Mouse (Mus musculus): ENCODE data around the gene Itga4. TPM values are rescaled to one million over a fixed set of nuclear protein-coding genes. Genes with fewer than 3 reads are reported as not detected.

The Itga4 gene
- polyA plus RNA-seq, 1 experiment from 2014 or later = 6.1 TPM

DNA sequence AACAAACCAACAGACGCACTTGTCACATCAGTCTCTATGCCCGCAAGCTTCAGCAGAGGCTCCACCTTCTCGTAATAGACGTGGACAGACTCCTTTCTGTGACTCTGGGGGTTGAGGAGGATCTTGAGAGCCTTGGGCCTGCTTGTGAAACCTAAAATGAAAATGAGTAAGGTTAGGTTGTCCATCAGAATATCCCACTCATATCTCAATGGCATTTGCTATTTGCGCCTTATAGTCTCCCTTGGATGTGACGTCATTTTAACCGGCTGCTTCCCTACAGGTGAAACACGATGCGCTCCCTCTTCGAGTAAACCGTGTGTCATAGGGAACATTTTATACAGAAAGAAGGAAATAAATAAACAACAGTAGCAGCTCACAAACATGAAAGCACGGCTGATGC, 113.4 kb downstream of the Itga4 start:
- 74% methylated on average over 12 of the region's 12 CpGs for WGBS
- no peak for DNase-seq (ENCODE audit: low spot score)
- Histone ChIP-seq H3K36me3 (replicated peaks) (no peaks in the 10 kb centered on the region), H3K9me3 (no peaks in the 10 kb centered on the region), H3K4me3 (no peak overlapping the region), H3K27ac (replicated peaks) (no peak overlapping the region), H3K27me3 (replicated peaks; ENCODE audit: low read depth, poor library complexity, severe bottlenecking) (no peaks in the 10 kb centered on the region), H3K4me1 (peaks cover 30% of the 10 kb centered on the region)

DNA sequence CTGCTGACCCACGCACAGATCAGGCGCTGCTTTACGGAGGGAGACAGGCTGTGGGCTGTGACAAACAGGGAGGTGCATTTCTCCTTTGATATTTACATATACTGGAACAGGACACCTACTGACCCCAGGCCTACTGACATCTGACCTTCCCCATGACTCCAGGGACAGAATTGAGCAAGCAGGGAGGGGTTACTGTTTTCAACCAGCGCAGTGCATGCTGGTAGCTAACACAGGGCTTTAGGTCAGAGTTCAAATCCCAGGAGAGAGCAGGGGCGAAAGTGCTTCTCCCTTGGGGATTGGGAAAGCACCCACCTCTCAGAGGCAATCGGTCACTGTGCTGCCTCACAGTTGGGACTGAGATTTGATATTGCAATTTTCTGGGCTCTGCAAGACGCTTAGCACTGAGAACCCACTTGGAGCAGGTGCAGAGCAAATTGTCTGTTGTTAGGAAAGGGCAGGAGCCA, 113.9 kb downstream of the Itga4 start:
- Histone ChIP-seq H3K27ac (replicated peaks) (no peak overlapping the region; the same call in 1 of the 2 replicates), H3K36me3 (replicated peaks) (no peaks in the 10 kb centered on the region), H3K27me3 (replicated peaks; ENCODE audit: low read depth, poor library complexity, severe bottlenecking) (no peaks in the 10 kb centered on the region), H3K4me3 (no peak overlapping the region), H3K4me1 (peaks cover 30% of the 10 kb centered on the region), H3K9me3 (no peaks in the 10 kb centered on the region)
- WGBS = 41% methylated on average over 7 of the region's 7 CpGs
- peak; percentile 29 for DNase-seq (ENCODE audit: low spot score)

DNA sequence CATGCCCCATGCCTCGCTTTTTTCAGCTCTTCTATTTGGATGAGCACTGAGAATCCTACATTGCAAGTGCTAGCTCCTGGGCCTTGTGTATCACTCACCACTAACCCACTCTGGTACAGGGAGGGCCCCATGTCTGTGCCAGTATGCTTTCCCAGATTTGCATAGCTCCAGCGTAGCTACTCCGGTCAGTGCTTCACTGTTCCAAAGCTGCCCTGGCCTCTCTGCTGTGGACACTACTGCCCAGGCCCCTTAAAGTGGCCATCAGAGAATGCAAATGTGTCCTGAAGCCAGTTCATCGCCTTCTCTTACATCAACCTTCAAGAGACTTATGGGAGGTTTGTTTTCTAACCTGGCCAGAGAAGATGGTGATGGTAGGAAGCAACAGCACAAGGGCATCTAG, 114.7 kb downstream of the Itga4 start:
- 73% methylated on average over 4 of the region's 4 CpGs for WGBS
- H3K27me3 ChIP-seq (replicated peaks; ENCODE audit: low read depth, poor library complexity, severe bottlenecking) = no peaks in the 10 kb centered on the region
- H3K4me1 ChIP-seq = peaks cover 30% of the 10 kb centered on the region
- H3K4me3 ChIP-seq = no peak overlapping the region
- H3K9me3 ChIP-seq = no peaks in the 10 kb centered on the region
- peak overlapping the region; percentile 44 for H3K27ac ChIP-seq (replicated peaks)
- H3K36me3 ChIP-seq (replicated peaks) = no peaks in the 10 kb centered on the region
- no peak for DNase-seq (ENCODE audit: low spot score)

DNA sequence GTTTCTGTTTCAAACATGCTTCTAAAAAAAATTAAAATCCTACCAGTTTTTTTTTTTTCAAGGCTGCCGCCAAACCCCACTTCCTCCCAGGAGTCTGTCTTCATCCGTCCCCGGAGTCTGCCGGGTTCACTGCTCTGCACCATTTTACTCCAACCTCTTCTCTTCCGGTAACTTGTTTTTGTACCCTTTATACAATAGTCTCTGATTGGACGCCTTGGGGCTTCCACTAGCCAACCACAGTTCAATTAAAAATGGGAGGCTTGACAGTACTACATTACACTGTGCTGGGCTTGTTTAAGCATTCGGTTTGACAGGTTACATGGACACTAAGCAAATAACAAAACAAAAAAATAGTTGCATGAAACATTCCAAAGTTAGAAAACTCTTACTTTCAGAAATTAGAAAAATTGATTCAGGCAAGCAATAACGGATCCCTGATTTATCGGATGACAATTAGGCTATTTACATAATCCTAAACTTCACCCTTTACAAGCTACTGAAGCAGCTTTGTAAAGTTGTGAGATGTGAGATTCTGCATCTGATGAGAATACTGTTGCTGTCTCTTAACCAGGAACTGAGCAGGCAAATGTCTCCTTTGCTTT, 115.6 kb downstream of the Itga4 start:
- no peak overlapping the region for H3K4me3 ChIP-seq
- no peaks in the 10 kb centered on the region for H3K27me3 ChIP-seq (replicated peaks; ENCODE audit: low read depth, poor library complexity, severe bottlenecking)
- no peaks in the 10 kb centered on the region for H3K9me3 ChIP-seq
- no peak overlapping the region for H3K27ac ChIP-seq (replicated peaks)
- H3K4me1 ChIP-seq = peaks cover 30% of the 10 kb centered on the region
- DNase-seq (ENCODE audit: low spot score) = no peak
- no peaks in the 10 kb centered on the region for H3K36me3 ChIP-seq (replicated peaks)
- WGBS = 74% methylated on average over 9 of the region's 9 CpGs

DNA sequence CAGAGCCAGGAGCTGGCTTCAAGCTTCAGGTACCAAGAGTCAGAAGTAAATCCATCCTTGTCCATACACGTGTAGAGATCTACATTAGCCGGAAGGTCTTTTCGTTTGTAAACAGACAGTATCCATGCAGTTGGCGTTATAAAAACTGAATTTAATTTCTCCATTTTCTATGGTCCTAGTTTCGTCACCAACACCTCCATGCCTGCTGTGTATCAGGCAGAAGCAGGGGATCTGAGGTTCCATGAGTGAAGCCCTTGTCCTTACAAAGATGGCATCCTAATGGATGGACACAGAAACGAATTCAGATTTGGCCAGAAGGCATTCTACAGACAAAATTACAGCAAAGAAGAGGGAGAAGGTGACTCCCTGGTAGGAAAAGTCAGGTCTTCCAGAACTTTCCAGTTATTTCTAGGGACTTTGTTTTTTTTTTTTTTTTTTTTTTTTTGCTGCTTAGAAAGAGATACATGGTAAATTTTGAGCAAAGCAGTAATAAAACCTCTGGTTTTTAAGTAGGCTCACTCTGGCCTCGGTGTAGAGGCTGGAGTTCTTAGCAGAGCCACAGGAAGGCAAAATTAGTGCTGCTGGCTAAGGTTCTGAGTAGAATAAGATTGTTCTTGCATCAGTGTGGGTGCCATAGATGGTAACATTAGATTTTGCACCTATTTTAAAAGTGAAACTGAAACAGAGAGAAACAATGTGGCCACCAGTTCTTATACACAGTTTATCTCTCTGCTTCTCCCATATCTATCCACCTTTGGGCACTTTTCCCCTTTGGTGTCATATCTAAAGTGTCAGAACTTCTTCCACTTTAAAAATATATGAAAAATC, 116.3 kb downstream of the Itga4 start:
- H3K27me3 ChIP-seq (replicated peaks; ENCODE audit: low read depth, poor library complexity, severe bottlenecking) = no peaks in the 10 kb centered on the region
- H3K4me1 ChIP-seq = peaks cover 30% of the 10 kb centered on the region
- no peak overlapping the region for H3K4me3 ChIP-seq
- no peaks in the 10 kb centered on the region for H3K9me3 ChIP-seq
- DNase-seq (ENCODE audit: low spot score) = no peak
- 85% methylated on average over 7 of the region's 7 CpGs for WGBS
- no peaks in the 10 kb centered on the region for H3K36me3 ChIP-seq (replicated peaks)
- no peak overlapping the region for H3K27ac ChIP-seq (replicated peaks)

DNA sequence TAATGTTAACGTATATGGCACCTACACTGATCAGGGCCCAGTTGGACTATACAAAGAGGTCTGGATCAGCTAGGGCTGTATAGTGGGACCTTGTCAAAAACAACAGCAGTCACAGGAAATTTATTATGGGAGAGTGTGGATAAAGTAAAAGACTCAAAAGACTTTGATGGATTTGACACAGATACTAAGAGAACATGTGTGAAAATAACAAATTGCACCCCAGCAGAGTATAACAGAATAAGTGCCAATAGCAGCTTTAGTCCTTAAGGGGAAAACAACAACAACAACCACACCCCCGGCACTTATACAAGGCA, 116.9 kb downstream of the Itga4 start:
- WGBS = 78% methylated on average over 2 of the region's 2 CpGs
- no peak overlapping the region for H3K4me3 ChIP-seq
- H3K4me1 ChIP-seq = peaks cover 30% of the 10 kb centered on the region
- H3K36me3 ChIP-seq (replicated peaks) = no peaks in the 10 kb centered on the region
- no peaks in the 10 kb centered on the region for H3K9me3 ChIP-seq
- no peak for DNase-seq (ENCODE audit: low spot score)
- H3K27ac ChIP-seq (replicated peaks) = no peak overlapping the region
- no peaks in the 10 kb centered on the region for H3K27me3 ChIP-seq (replicated peaks; ENCODE audit: low read depth, poor library complexity, severe bottlenecking)

DNA sequence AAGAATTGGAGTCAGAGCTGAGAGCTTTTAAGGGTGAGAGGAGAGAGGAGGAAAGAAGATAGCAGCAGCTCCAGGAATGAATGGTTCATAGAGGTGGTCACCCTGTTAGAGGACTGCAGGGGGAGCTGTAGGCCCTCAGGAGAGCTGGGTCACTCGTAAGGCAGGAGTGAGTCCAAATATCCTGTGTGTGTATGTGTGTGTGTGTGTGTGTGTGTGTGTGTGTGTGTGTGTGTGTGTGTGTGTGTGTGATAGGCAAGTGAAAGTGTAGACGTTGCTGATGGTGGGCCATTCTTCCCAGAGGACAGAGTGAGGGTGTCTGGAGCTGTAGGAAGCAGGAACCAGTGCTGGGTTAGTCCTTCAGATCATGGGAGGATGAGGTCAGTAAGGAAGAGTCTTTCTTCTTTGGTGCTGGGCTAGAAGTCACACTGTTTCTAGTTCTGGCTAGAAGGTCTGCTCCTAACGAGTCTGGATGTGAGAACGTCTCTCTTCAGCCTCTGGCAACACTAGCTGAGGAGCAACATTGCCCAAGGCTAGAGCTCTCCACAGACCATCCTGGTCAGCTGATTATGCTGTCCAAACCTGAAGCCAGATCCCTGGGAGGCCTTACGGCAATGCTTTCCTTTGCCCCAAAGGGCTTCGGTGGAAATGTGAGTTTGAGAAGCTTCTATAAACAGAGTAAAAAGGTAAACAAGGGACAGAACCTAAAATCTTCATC, 117.4 kb downstream of the Itga4 start:
- peak; percentile 39 for DNase-seq (ENCODE audit: low spot score)
- no peaks in the 10 kb centered on the region for H3K9me3 ChIP-seq
- H3K36me3 ChIP-seq (replicated peaks) = no peaks in the 10 kb centered on the region
- no peak overlapping the region for H3K4me3 ChIP-seq
- WGBS = 42% methylated on average over 6 of the region's 6 CpGs
- H3K27ac ChIP-seq (replicated peaks) = no peak overlapping the region
- H3K4me1 ChIP-seq = peaks cover 26% of the 10 kb centered on the region
- H3K27me3 ChIP-seq (replicated peaks; ENCODE audit: low read depth, poor library complexity, severe bottlenecking) = no peaks in the 10 kb centered on the region

DNA sequence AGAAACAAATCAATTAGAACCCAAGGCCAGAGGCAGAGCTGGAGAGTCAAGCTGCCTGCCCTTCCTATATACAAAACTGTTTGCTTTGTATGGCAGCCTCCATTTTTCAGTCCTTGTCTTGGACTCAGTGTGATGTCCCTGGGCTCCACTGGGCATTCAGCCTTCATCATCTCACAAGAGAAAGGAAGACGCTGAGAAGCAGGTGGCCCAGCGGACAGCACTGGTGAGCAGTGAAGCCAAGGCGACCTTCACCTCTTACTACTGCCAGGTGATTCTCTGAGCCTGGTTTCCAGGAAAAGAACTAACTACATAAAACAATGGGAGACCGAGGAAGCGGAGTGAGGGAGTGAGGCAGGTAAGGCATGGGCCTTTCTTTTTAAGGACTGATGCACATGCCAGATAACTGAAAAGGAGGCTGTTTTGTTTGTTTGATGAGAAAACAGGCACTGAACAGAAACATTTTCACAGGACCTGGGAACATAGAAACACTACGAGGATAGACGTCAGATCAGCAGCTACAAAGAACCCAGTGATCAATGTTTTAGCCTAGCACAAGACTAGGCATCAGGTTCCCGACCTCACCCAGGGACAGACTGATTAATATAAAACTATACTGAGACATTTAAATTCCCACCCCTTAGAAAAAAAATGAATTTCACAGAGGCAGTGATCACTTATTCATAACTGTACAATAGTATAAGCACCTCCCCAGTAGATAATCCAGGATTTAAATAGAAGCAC, 123.3 kb downstream of the Itga4 start:
- WGBS = 68% methylated on average over 8 of the region's 8 CpGs
- no peaks in the 10 kb centered on the region for H3K36me3 ChIP-seq (replicated peaks)
- no peaks in the 10 kb centered on the region for H3K27me3 ChIP-seq (replicated peaks; ENCODE audit: low read depth, poor library complexity, severe bottlenecking)
- H3K27ac ChIP-seq (replicated peaks) = no peak overlapping the region
- H3K4me3 ChIP-seq = no peak overlapping the region
- no peaks in the 10 kb centered on the region for H3K9me3 ChIP-seq
- peaks cover 12% of the 10 kb centered on the region for H3K4me1 ChIP-seq
- no peak for DNase-seq (ENCODE audit: low spot score)

DNA sequence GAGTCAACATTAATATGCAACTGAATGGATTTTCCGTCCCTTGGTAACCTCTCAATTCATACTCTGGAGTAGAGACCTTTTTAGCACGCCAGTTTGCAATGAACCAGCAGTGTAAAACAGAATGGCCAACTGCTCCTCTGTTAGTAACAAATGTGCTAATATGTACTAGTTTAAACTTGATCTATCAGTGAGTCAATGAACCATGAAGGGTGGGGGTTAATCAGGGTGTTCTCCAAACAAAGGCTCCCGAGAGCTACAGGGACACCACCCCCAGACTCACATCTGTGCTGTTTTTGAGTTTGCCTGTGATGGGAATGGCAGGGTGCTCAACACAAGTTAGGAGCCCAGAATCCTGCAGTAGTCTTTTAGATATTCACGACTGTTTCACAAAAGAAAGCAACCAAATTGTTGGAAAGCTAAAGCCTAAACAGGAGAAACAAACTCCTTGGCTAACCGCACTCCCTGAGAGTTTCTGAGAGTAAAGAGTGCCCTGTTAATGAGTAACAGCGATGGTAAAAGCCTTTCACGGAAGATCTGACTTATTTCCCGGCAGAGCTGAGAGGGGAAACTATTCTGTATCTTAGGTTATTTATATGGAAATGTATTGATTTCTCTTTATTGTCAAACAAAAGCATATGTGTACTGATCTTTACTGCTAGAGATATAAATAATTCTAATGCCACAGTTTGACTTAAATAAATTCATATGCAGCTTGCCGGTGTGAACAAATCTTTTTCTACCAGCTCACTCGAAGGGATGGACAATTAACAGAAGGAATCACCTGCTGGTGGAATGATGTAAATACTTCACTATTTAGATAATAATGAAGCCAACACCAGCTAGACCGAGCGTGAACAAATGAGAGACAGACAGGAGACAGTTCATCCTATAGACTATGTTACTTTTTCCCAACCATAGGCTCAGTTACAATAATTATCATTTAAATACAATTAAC, 124.1 kb downstream of the Itga4 start:
- H3K27ac ChIP-seq (replicated peaks) = no peak overlapping the region
- DNase-seq (ENCODE audit: low spot score) = no peak
- no peaks in the 10 kb centered on the region for H3K27me3 ChIP-seq (replicated peaks; ENCODE audit: low read depth, poor library complexity, severe bottlenecking)
- WGBS = 40% methylated on average over 12 of the region's 12 CpGs
- H3K4me1 ChIP-seq = peaks cover 12% of the 10 kb centered on the region
- H3K9me3 ChIP-seq = no peaks in the 10 kb centered on the region
- no peaks in the 10 kb centered on the region for H3K36me3 ChIP-seq (replicated peaks)
- H3K4me3 ChIP-seq = no peak overlapping the region
